Mouse (Mus musculus) G1E (cell line): ENCODE measurements around the gene Clec18a. TPM values are rescaled to one million over a fixed set of nuclear protein-coding genes. Genes with fewer than 3 reads are reported as not detected.
"Not testable (repeated sequence)": the region's sequence is repeated elsewhere in the genome, so short reads cannot be mapped to it uniquely, and the experiment has no call there.

Experiments used
- ATAC-seq: 2 replicates; pipeline ENCODE4 v1.8.0; 2016; ENCODE audit warnings: mild to moderate bottlenecking; ENCODE audit not compliant: insufficient number of reproducible peaks, poor library complexity, low FRiP score, severe bottlenecking; ENCODE audit errors: extremely low read depth
- DNase-seq: peaks from one replicate; pipeline ENCODE4 v3.0.0; 2012; ENCODE audit warnings: low spot score
- H3K27me3 ChIP-seq: 2 replicates; pipeline ENCODE4 v1.6.1; 2012; ENCODE audit warnings: mild to moderate bottlenecking, low read length, inconsistent platforms; ENCODE audit not compliant: insufficient read depth
- H3K36me3 ChIP-seq: replicated peaks from 2 replicates; pipeline ENCODE3; 2012; ENCODE audit warnings: mild to moderate bottlenecking, inconsistent platforms
- H3K4me1 ChIP-seq: 2 replicates; pipeline ENCODE4 v1.6.1; 2012; ENCODE audit warnings: low read depth, low read length, inconsistent platforms, mixed read lengths; ENCODE audit not compliant: insufficient read depth
- H3K4me3 ChIP-seq: 2 replicates; pipeline ENCODE4 v1.5.1; 2012; ENCODE audit warnings: low read depth, mild to moderate bottlenecking, inconsistent platforms, low read length, moderate library complexity, mixed read lengths
- H3K9me3 ChIP-seq: replicated peaks from 2 replicates; pipeline ENCODE4 v1.6.1; 2012; ENCODE audit warnings: inconsistent platforms
- CTCF ChIP-seq: IDR thresholded peaks from 2 replicates; pipeline ENCODE4 v1.5.1; 2012; ENCODE audit warnings: low read depth, low read length, inconsistent platforms, mixed read lengths
- GATA1 ChIP-seq: IDR thresholded peaks from 2 replicates; pipeline ENCODE4 v1.6.1; 2012; ENCODE audit warnings: borderline replicate concordance, low read length, inconsistent platforms, mixed read lengths
- GATA2 ChIP-seq: IDR thresholded peaks from 2 replicates; pipeline ENCODE4 v1.6.1; 2012; ENCODE audit warnings: low read depth, low read length, inconsistent platforms, borderline replicate concordance
- POLR2AphosphoS5 ChIP-seq: IDR thresholded peaks from 2 replicates; pipeline ENCODE4 v1.6.1; 2012; ENCODE audit warnings: low read depth, low read length, inconsistent platforms; ENCODE audit not compliant: insufficient replicate concordance
- TAL1 ChIP-seq: conservative IDR thresholded peaks from 2 replicates; pipeline ENCODE4 v1.6.1; 2012; ENCODE audit warnings: low read depth, low read length, inconsistent platforms, mixed read lengths
- polyA plus RNA-seq: library from polyadenylated mRNA; stranded (reverse); fragments of >175 nt; gene quantifications from 2 replicates; pipeline ENCODE4 v1.2.3, GENCODE M21; 2012
- total RNA-seq, 2 experiments: library from RNA; stranded (forward) in 1 of 2; stranded (reverse) in 1 of 2; fragments of 200-1000 nt in 1 of 2; fragments of >200 nt in 1 of 2; fragmentation: Nextera tagmentation in 1 of 2; gene quantifications; 2 replicates each; pipeline ENCODE4 v1.2.3; 2014 to 2017

The Clec18a gene
- total and polyA plus RNA-seq, 3 experiments: 0.05 TPM; not detected in 2

GRCm38 (mm10) chr8:111091706-111092105, 520 bp downstream of the Clec18a start:
- ATAC-seq: no peak
- Histone ChIP-seq H3K4me1 (peaks cover 23% of the 10 kb centered on the region), H3K27me3 (0 out of 2 replicates have a peak, but pooled peaks cover 4% of the 10 kb centered on the region), H3K36me3 (no peaks in the 10 kb centered on the region), H3K4me3 (no peak overlapping the region), H3K9me3 (0 out of 2 replicates have a peak, but pooled peaks cover 2% of the 10 kb centered on the region)
- no peak for DNase-seq
- TF ChIP-seq GATA2 (no peak), POLR2AphosphoS5 (no peak), CTCF (no peak), GATA1 (no peak), TAL1 (no peak)

- no peak for DNase-seq
- peak; percentile 34; the same call in 1 of the 2 replicates for ATAC-seq
- Histone ChIP-seq H3K27me3 (0 out of 2 replicates have a peak, but pooled peaks cover 4% of the 10 kb centered on the region), H3K4me3 (no peak overlapping the region), H3K4me1 (peaks cover 12% of the 10 kb centered on the region), H3K36me3 (no peaks in the 10 kb centered on the region), H3K9me3 (0 out of 2 replicates have a peak, but pooled peaks cover 2% of the 10 kb centered on the region)
- peak; percentile 70 for TF ChIP-seq CTCF
- no peak for TF ChIP-seq TAL1
- TF ChIP-seq GATA2: no peak
- no peak for TF ChIP-seq POLR2AphosphoS5
- no peak for TF ChIP-seq GATA1
Observed at GRCm38 (mm10) chr8:111090126-111090525, 2.1 kb downstream of the Clec18a start.

GRCm38 (mm10) chr8:111083936-111084335, 8.3 kb downstream of the Clec18a start:
- not testable (repeated sequence) for DNase-seq, H3K36me3 ChIP-seq, H3K4me3 ChIP-seq, H3K9me3 ChIP-seq, ATAC-seq, H3K4me1 ChIP-seq
- H3K27me3 ChIP-seq: peaks cover 38% of the 10 kb centered on the region

- DNase-seq: no peak
- no peak for ATAC-seq
- Histone ChIP-seq H3K4me1 (peaks cover 2% of the 10 kb centered on the region; the same call in 1 of the 2 replicates), H3K4me3 (no peak overlapping the region), H3K9me3 (no peaks in the 10 kb centered on the region), H3K36me3 (no peaks in the 10 kb centered on the region), H3K27me3 (peaks cover 44% of the 10 kb centered on the region)
- no peak for TF ChIP-seq TAL1
- TF ChIP-seq POLR2AphosphoS5: no peak
- no peak for TF ChIP-seq CTCF
- TF ChIP-seq GATA2: no peak
- TF ChIP-seq GATA1: no peak
Observed at GRCm38 (mm10) chr8:111081580-111082258, 10.5 kb downstream of the Clec18a start.

- DNase-seq: no peak
Observed at GRCm38 (mm10) chr8:111079861-111080271, 12.4 kb downstream of the Clec18a start.

GRCm38 (mm10) chr8:111079461-111079860, 12.8 kb downstream of the Clec18a start:
- no peak for ATAC-seq

More at GRCm38 (mm10) chr8:111079861-111080271, 12.4 kb downstream of the Clec18a start:
- ATAC-seq: no peak
- H3K36me3 ChIP-seq: no peaks in the 10 kb centered on the region
- H3K27me3 ChIP-seq: peaks cover 56% of the 10 kb centered on the region
- H3K4me3 ChIP-seq: no peak overlapping the region
- TF ChIP-seq TAL1 (no peak), CTCF (no peak), POLR2AphosphoS5 (no peak), GATA1 (no peak)
- H3K9me3 ChIP-seq: no peaks in the 10 kb centered on the region
- peaks cover 2% of the 10 kb centered on the region; the same call in 1 of the 2 replicates for H3K4me1 ChIP-seq

GRCm38 (mm10) chr8:111075926-111076325, 16.3 kb downstream of the Clec18a start:
- no peak for ATAC-seq
- peaks cover 7% of the 10 kb centered on the region for H3K9me3 ChIP-seq

More at GRCm38 (mm10) chr8:111079461-111079860, 12.8 kb downstream of the Clec18a start:
- TF ChIP-seq POLR2AphosphoS5 (no peak), CTCF (no peak), GATA2 (no peak), TAL1 (no peak), GATA1 (no peak)
- Histone ChIP-seq H3K4me1 (peaks cover 2% of the 10 kb centered on the region; the same call in 1 of the 2 replicates), H3K9me3 (no peaks in the 10 kb centered on the region), H3K36me3 (no peaks in the 10 kb centered on the region), H3K4me3 (no peak overlapping the region), H3K27me3 (peaks cover 57% of the 10 kb centered on the region)
- DNase-seq: no peak

GRCm38 (mm10) chr8:111068660-111069059, 23.6 kb downstream of the Clec18a start:
- not testable (repeated sequence) for H3K4me3 ChIP-seq, ATAC-seq, H3K36me3 ChIP-seq, H3K9me3 ChIP-seq, DNase-seq
- peaks cover 26% of the 10 kb centered on the region for H3K4me1 ChIP-seq
- peaks cover 50% of the 10 kb centered on the region for H3K27me3 ChIP-seq

More at GRCm38 (mm10) chr8:111075926-111076325, 16.3 kb downstream of the Clec18a start:
- no peak for DNase-seq
- H3K4me3 ChIP-seq: no peak overlapping the region
- TF ChIP-seq GATA1: no peak
- no peak for TF ChIP-seq POLR2AphosphoS5
- TF ChIP-seq GATA2: no peak
- TF ChIP-seq CTCF: no peak
- TF ChIP-seq TAL1: no peak
- peaks cover 8% of the 10 kb centered on the region for H3K4me1 ChIP-seq
- H3K36me3 ChIP-seq: no peaks in the 10 kb centered on the region
- peaks cover 65% of the 10 kb centered on the region for H3K27me3 ChIP-seq
